Mouse (Mus musculus) limb, embryonic 11.5 days (tissue): ENCODE measurements around the gene Comt. TPM values are rescaled to one million over a fixed set of nuclear protein-coding genes. Genes with fewer than 3 reads are reported as not detected.

Experiments
- ATAC-seq: fragments of 200-750 bp; cut with Nextera tagmentation; 2 replicates; pipeline ENCODE4 v1.8.0; 2017; ENCODE audit warnings: low read depth; ENCODE audit not compliant: insufficient number of reproducible peaks, low FRiP score, low TSS enrichment
- DNase-seq: peaks from one replicate; pipeline ENCODE4 v3.0.0-alpha.2; 2015; ENCODE audit warnings: low spot score
- H3K27ac ChIP-seq: fragments of 300-500 bp; sonication (generic); replicated peaks from 2 replicates; pipeline ENCODE4 v1.5.1; 2014; ENCODE audit warnings: low read depth, mild to moderate bottlenecking, low read length
- H3K27me3 ChIP-seq: fragments of 300-500 bp; sonication (generic); 2 replicates; pipeline ENCODE4 v1.6.1; 2014; ENCODE audit warnings: mild to moderate bottlenecking, low read length, mixed read lengths; ENCODE audit not compliant: control insufficient read depth, insufficient read depth
- H3K36me3 ChIP-seq: fragments of 300-500 bp; sonication (generic); 2 replicates; pipeline ENCODE4 v1.6.1; 2014; ENCODE audit warnings: mild to moderate bottlenecking, low read length, moderate library complexity, mixed read lengths; ENCODE audit not compliant: control insufficient read depth, insufficient read depth
- H3K4me1 ChIP-seq: fragments of 300-500 bp; sonication (generic); 2 replicates; pipeline ENCODE4 v1.6.1; 2014; ENCODE audit warnings: low read length, mixed read lengths; ENCODE audit not compliant: control insufficient read depth, insufficient read depth
- H3K4me2 ChIP-seq: fragments of 300-500 bp; sonication (generic); 2 replicates; pipeline ENCODE4 v1.6.1; 2014; ENCODE audit warnings: low read depth, mild to moderate bottlenecking, moderate library complexity; ENCODE audit not compliant: severe bottlenecking
- H3K4me3 ChIP-seq: fragments of 300-500 bp; sonication (generic); 2 replicates; pipeline ENCODE4 v1.5.1; 2014; ENCODE audit warnings: low read depth, low read length
- H3K9ac ChIP-seq: fragments of 300-500 bp; sonication (generic); 2 replicates; pipeline ENCODE4 v1.6.1; 2014; ENCODE audit warnings: mild to moderate bottlenecking, low read length
- H3K9me3 ChIP-seq: fragments of 300-500 bp; sonication (generic); 2 replicates; pipeline ENCODE4 v1.6.1; 2016; ENCODE audit warnings: low read length; ENCODE audit not compliant: control insufficient read depth
- WGBS: fragments of 180-500 bp; shearing (Covaris S2); extraction: QIAGEN DNeasy Blood & Tissue Kit; methylation state at CpG from one replicate; pipeline ENCODE4 v1.1.7; 2014; 5-methylcytosine and 5-hydroxymethylcytosine counted together
- polyA plus RNA-seq: library from polyadenylated mRNA; unstranded; fragments of >200 nt; fragmentation: Nextera tagmentation; extraction: Ambion mirVana; gene quantifications from 2 replicates; pipeline ENCODE4 v1.2.1, GENCODE M21; 2014

The Comt gene
- polyA plus RNA-seq, 1 experiment from 2014 or later = 64.2 TPM

- ATAC-seq (no peak), DNase-seq (no peak)
- no peak overlapping the region for H3K4me2 ChIP-seq
- no peak overlapping the region for H3K4me3 ChIP-seq
- no peaks in the 10 kb centered on the region for H3K27me3 ChIP-seq
- no peak overlapping the region for H3K27ac ChIP-seq
- peaks cover 6% of the 10 kb centered on the region; the same call in 1 of the 2 replicates for H3K4me1 ChIP-seq
- H3K36me3 ChIP-seq = peaks cover 21% of the 10 kb centered on the region
- H3K9ac ChIP-seq = no peak overlapping the region
- no peaks in the 10 kb centered on the region for H3K9me3 ChIP-seq
- WGBS = 90% methylated on average over 13 of the region's 13 CpGs
Measured at GRCm38 (mm10) chr16:18405091-18405854, 21.4 kb downstream of the Comt start.

- no peak overlapping the region for H3K4me3 ChIP-seq
- no peak overlapping the region for H3K27ac ChIP-seq
- H3K9me3 ChIP-seq = no peaks in the 10 kb centered on the region
- no peaks in the 10 kb centered on the region for H3K27me3 ChIP-seq
- DNase-seq (no peak), ATAC-seq (no peak)
- peaks cover 33% of the 10 kb centered on the region for H3K36me3 ChIP-seq
- peaks cover 6% of the 10 kb centered on the region; the same call in 1 of the 2 replicates for H3K4me1 ChIP-seq
- no peak overlapping the region for H3K4me2 ChIP-seq
- WGBS = 90% methylated on average over 12 of the region's 12 CpGs
- no peak overlapping the region for H3K9ac ChIP-seq
Measured at GRCm38 (mm10) chr16:18403285-18403684, 23.4 kb downstream of the Comt start.

- Histone ChIP-seq H3K27me3 (no peaks in the 10 kb centered on the region), H3K4me3 (no peak overlapping the region), H3K9ac (no peak overlapping the region), H3K4me2 (no peak overlapping the region), H3K36me3 (peaks cover 39% of the 10 kb centered on the region), H3K27ac (no peak overlapping the region), H3K9me3 (no peaks in the 10 kb centered on the region), H3K4me1 (peaks cover 9% of the 10 kb centered on the region)
- ATAC-seq = peak; percentile 40; the same call in 1 of the 2 replicates
- peak; percentile 53 for DNase-seq
- WGBS = 49% methylated on average over 7 of the region's 7 CpGs
Measured at GRCm38 (mm10) chr16:18400472-18401216, 26.0 kb downstream of the Comt start.

GRCm38 (mm10) chr16:18400028-18400427, 26.6 kb downstream of the Comt start:
- Histone ChIP-seq H3K4me1 (peaks cover 9% of the 10 kb centered on the region), H3K4me3 (no peak overlapping the region), H3K9ac (no peak overlapping the region), H3K9me3 (no peaks in the 10 kb centered on the region), H3K27me3 (no peaks in the 10 kb centered on the region), H3K27ac (no peak overlapping the region), H3K36me3 (peaks cover 39% of the 10 kb centered on the region), H3K4me2 (no peak overlapping the region)
- WGBS = 75% methylated on average over 9 of the region's 9 CpGs
- ATAC-seq (no peak), DNase-seq (no peak)

- Histone ChIP-seq H3K27ac (no peak overlapping the region), H3K9ac (no peak overlapping the region), H3K4me2 (no peak overlapping the region), H3K4me3 (no peak overlapping the region), H3K9me3 (no peaks in the 10 kb centered on the region), H3K4me1 (peaks cover 21% of the 10 kb centered on the region), H3K36me3 (peaks cover 26% of the 10 kb centered on the region), H3K27me3 (no peaks in the 10 kb centered on the region)
- DNase-seq (no peak), ATAC-seq (no peak)
- 95% methylated on average over 27 of the region's 27 CpGs for WGBS
Measured at GRCm38 (mm10) chr16:18396791-18397621, 29.6 kb downstream of the Comt start.

- Histone ChIP-seq H3K27me3 (no peaks in the 10 kb centered on the region), H3K9ac (no peak overlapping the region), H3K36me3 (peaks cover 26% of the 10 kb centered on the region), H3K27ac (no peak overlapping the region), H3K4me2 (no peak overlapping the region), H3K4me1 (peaks cover 21% of the 10 kb centered on the region), H3K4me3 (no peak overlapping the region), H3K9me3 (no peaks in the 10 kb centered on the region)
- 92% methylated on average over 2 of the region's 2 CpGs for WGBS
- DNase-seq = no peak
- ATAC-seq = no peak
Measured at GRCm38 (mm10) chr16:18396201-18396600, 30.5 kb downstream of the Comt start.

GRCm38 (mm10) chr16:18395620-18396036, 31.0 kb downstream of the Comt start:
- DNase-seq (no peak), ATAC-seq (no peak)
- Histone ChIP-seq H3K9me3 (no peaks in the 10 kb centered on the region), H3K36me3 (peaks cover 25% of the 10 kb centered on the region), H3K27me3 (no peaks in the 10 kb centered on the region), H3K27ac (no peak overlapping the region), H3K4me1 (peaks cover 17% of the 10 kb centered on the region), H3K4me3 (no peak overlapping the region), H3K9ac (no peak overlapping the region), H3K4me2 (no peak overlapping the region)
- WGBS = 41% methylated on average over 6 of the region's 7 CpGs
